Mouse (Mus musculus) heart, embryonic 15.5 days (tissue): ENCODE data around the gene Narfl. TPM values are rescaled to one million over a fixed set of nuclear protein-coding genes. Genes with fewer than 3 reads are reported as not detected.
"Not testable (repeated sequence)": the region's sequence is repeated elsewhere in the genome, so short reads cannot be mapped to it uniquely, and the experiment has no call there.

Experiments used
- ATAC-seq: fragments of 200-750 bp; cut with Nextera tagmentation; replicated peaks from 2 replicates; pipeline ENCODE4 v1.8.0; 2017; ENCODE audit warnings: low read depth, moderate TSS enrichment; ENCODE audit not compliant: insufficient number of reproducible peaks, insufficient read depth, low FRiP score
- H3K27ac ChIP-seq: fragments of 300-500 bp; sonication (generic); 2 replicates; pipeline ENCODE4 v1.5.1; 2015; ENCODE audit warnings: mild to moderate bottlenecking, inconsistent platforms
- H3K27me3 ChIP-seq: fragments of 300-500 bp; sonication (generic); 2 replicates; pipeline ENCODE4 v1.6.1; 2015; ENCODE audit warnings: inconsistent platforms
- H3K36me3 ChIP-seq: fragments of 300-500 bp; sonication (generic); 2 replicates; pipeline ENCODE4 v1.6.1; 2015; ENCODE audit warnings: mild to moderate bottlenecking, inconsistent platforms
- H3K4me1 ChIP-seq: fragments of 300-500 bp; sonication (generic); replicated peaks from 2 replicates; pipeline ENCODE4 v1.6.1; 2015; ENCODE audit warnings: inconsistent platforms
- H3K4me2 ChIP-seq: fragments of 300-500 bp; sonication (generic); 2 replicates; pipeline ENCODE4 v1.6.1; 2015; ENCODE audit warnings: inconsistent platforms, mild to moderate bottlenecking, moderate library complexity
- H3K4me3 ChIP-seq: fragments of 300-500 bp; sonication (generic); 2 replicates; pipeline ENCODE4 v1.5.1; 2015; ENCODE audit warnings: mild to moderate bottlenecking, inconsistent platforms
- H3K9ac ChIP-seq: fragments of 300-500 bp; sonication (generic); 2 replicates; pipeline ENCODE4 v1.6.1; 2015; ENCODE audit warnings: mild to moderate bottlenecking, inconsistent platforms
- H3K9me3 ChIP-seq: fragments of 300-500 bp; sonication (generic); replicated peaks from 2 replicates; pipeline ENCODE4 v1.6.1; 2016; ENCODE audit warnings: inconsistent platforms
- WGBS: fragments of 180-500 bp; shearing (Covaris S2); methylation state at CpG from one replicate; pipeline ENCODE4 v1.1.7; 2015; ENCODE audit warnings: mixed read lengths; 5-methylcytosine and 5-hydroxymethylcytosine counted together
- polyA plus RNA-seq: library from polyadenylated mRNA; unstranded; fragments of >200 nt; fragmentation: Nextera tagmentation; extraction: Ambion mirVana; gene quantifications from 2 replicates; pipeline ENCODE4 v1.2.1, GENCODE M21; 2015

The Narfl gene
- polyA plus RNA-seq, result 31.5 and 32.4 TPM in 2 replicates

DNA sequence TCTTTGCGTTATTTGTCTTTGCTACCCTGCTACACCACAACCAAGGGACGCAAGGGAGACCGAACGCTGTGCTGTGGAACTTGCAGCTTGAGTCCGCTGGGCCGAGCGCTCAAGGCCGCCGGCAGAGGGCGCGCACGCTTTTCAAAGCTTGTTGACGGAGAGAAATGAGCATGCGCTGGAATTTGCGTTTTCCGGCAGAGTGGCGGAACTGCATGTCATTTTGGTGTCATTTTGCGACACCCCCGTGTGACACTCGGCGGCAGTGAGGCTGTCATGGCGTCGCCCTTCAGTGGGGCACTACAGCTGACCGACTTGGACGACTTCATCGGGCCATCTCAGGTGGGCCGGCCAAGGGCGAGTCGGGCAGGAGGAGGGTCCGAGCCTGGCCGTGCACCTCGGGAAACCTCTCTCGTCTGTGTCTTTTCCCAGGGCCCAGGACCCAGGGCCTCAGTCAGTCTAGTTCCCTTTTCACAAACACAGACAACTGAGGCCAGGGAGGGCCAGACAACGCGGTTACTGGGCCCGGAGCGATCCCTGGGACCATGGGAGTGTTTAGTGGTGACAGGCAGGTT lies at the start of gene Narfl:
Narfl (plus strand) TSS at position 228 of the 572 bp plus-strand sequence.
- H3K27ac ChIP-seq, result peak within 1 kb of the TSS; percentile 61
- peaks cover 11% of the 10 kb centered on the region for H3K27me3 ChIP-seq
- H3K36me3 ChIP-seq, result peaks cover 15% of the 10 kb centered on the region
- peak within 1 kb of the TSS; percentile 95 for H3K9ac ChIP-seq
- under 1% methylated on average over 37 of the region's 37 CpGs for WGBS
- H3K4me3 ChIP-seq, result peak within 1 kb of the TSS; percentile 91
- peak within 1 kb of the TSS; percentile 82 for H3K4me2 ChIP-seq
- peaks cover 15% of the 10 kb centered on the region for H3K4me1 ChIP-seq
- H3K9me3 ChIP-seq, result no peaks in the 10 kb centered on the region
- peak; percentile 83 for ATAC-seq

DNA sequence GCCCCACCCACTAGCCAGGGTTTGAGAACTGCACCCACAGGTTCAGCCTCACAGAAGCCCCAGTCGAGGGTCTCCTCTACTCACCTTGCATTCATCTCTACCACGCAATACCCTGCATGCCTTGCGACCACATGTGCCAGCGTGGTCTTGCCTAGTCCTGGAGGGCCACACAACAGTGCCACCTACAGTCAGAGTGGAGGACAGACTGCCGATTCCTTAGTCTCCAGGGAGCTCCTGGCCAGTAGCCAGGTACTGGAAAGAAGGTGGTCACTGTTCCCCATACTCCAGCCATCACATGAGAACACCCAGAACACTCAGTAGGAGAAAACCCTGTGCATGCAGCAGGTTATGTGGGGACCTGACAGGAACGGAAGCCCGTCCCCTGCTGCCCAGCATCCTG lies 49.7 kb upstream of the Narfl start:
- Histone ChIP-seq H3K27me3 (no peaks in the 10 kb centered on the region), H3K27ac (no peak overlapping the region), H3K9me3 (no peaks in the 10 kb centered on the region), H3K4me2 (no peak overlapping the region), H3K9ac (no peak overlapping the region), H3K36me3 (peaks cover 9% of the 10 kb centered on the region; the same call in 1 of the 2 replicates), H3K4me3 (no peak overlapping the region), H3K4me1 (peaks cover 22% of the 10 kb centered on the region)
- no peak for ATAC-seq
- 77% methylated on average over 7 of the region's 7 CpGs for WGBS

DNA sequence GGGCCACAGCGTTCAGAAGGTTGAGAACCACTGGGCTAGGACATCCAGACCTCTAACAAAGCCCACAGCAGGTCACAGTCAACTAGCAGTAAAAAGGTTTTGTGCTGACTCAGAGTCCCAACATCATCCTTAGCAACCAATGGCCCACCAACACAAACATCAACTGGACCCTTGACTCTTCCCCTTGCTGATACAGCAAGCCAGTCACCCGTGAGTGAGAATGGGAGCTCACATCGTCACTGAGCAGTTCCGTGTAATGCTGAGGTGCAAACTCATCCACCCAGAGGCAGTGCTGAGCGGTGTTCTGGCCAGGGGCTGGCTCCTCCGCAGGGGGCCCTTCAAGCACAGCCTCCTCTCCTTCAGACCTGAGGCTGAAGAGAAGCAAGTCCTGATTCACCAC lies 48.3 kb upstream of the Narfl start:
- H3K27ac ChIP-seq, result no peak overlapping the region
- no peak overlapping the region for H3K4me2 ChIP-seq
- WGBS, result 79% methylated on average over 6 of the region's 6 CpGs
- no peak overlapping the region for H3K9ac ChIP-seq
- no peaks in the 10 kb centered on the region for H3K9me3 ChIP-seq
- no peaks in the 10 kb centered on the region for H3K27me3 ChIP-seq
- no peak overlapping the region for H3K4me3 ChIP-seq
- peaks cover 22% of the 10 kb centered on the region for H3K4me1 ChIP-seq
- ATAC-seq, result no peak
- peaks cover 8% of the 10 kb centered on the region; the same call in 1 of the 2 replicates for H3K36me3 ChIP-seq

DNA sequence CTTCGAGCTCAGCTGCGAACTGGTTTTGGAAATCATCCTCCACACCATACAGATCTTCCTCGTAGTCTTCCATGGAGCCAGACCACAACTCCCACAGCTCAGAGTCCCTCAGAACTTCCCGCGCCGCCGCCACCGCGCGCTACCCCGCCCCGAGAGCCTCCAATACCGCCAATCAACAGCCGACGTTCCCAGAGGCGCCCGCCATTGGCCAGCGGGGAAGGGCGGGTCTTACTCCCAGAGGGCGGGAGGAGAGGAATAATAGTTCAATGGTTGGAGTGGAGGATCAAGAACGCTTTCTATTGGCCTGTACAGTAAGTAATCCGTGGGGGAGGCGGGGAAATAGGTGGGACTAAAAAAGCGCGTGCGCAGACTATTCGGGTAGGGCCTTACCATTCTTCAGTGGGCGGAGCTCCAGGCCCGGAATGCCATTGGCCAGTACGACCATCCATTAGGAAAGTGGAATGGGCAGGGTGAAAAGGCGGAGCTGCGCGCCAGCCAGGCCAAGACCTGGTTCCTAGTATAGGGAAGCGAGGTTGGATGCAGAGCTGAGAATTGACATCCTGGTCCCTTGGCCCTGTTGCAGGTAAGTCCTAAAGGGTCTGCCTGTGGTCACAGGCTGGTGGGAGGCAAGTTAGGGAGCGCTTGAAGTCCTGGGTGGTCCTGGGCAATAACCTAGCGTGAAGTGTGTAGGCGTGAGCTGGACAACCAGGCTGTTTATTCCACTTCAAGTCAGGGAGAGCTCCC lies 46.1 kb upstream of the Narfl start, which contains the start of the genes Chtf18 and Rpusd1:
Chtf18 (minus strand) TSS at position 155 of the 744 bp plus-strand sequence.
Rpusd1 (plus strand) TSS at position 406 of the 744 bp plus-strand sequence.
- Histone ChIP-seq H3K36me3 (no peaks in the 10 kb centered on the region; the same call in 1 of the 2 replicates), H3K4me3 (peak within 1 kb of the TSS; percentile 63), H3K4me2 (peak within 1 kb of the TSS; percentile 97), H3K4me1 (peaks cover 22% of the 10 kb centered on the region), H3K9me3 (no peaks in the 10 kb centered on the region), H3K27ac (no peak within 1 kb of the TSS), H3K27me3 (no peaks in the 10 kb centered on the region), H3K9ac (peak within 1 kb of the TSS; percentile 77)
- peak; percentile 99 for ATAC-seq
- WGBS, result under 1% methylated on average over 37 of the region's 37 CpGs

DNA sequence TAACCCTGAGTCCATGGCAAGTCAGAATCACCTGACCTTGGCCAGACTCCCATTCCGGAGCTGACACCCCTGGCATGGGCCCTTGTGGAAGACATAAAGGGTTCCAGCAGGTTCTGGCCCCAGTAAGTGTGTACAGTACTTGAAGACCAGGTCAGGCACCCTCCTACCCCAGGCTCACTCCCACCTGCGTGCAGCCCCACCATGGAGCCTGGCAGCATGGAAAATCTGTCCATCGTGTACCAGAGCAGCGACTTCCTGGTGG lies 45.6 kb upstream of the Narfl start:
- no peak for ATAC-seq
- H3K27ac ChIP-seq, result no peak overlapping the region

DNA sequence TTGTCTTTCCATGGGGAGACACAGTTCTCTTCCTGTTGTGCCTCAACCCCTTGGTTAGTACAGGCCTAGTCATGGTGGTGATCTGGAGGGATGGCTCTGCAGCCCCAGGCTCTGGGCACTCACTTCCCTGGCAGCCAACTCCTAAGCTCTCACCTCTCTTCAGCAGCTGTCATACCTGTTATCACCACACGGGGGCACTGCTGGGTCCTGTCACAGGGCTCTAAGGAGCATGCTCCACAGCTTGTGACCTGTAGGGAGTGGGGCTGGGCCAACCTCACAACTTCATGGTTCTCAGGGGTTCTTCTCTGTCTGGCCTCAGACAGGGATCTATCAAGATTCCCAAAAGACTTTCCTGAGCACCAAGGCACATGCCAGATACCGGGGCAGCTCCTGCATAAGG lies 41.5 kb upstream of the Narfl start:
- H3K9me3 ChIP-seq, result no peaks in the 10 kb centered on the region
- H3K4me3 ChIP-seq, result no peak overlapping the region
- H3K4me1 ChIP-seq, result peaks cover 10% of the 10 kb centered on the region
- H3K36me3 ChIP-seq, result no peaks in the 10 kb centered on the region
- no peak for ATAC-seq
- no peak overlapping the region for H3K9ac ChIP-seq
- H3K27ac ChIP-seq, result no peak overlapping the region
- no peak overlapping the region for H3K4me2 ChIP-seq
- 17% methylated on average over 2 of the region's 2 CpGs for WGBS
- H3K27me3 ChIP-seq, result no peaks in the 10 kb centered on the region

More for the DNA sequence above, 45.6 kb upstream of the Narfl start:
- H3K27me3 ChIP-seq, result no peaks in the 10 kb centered on the region
- peak overlapping the region; percentile 63 for H3K4me3 ChIP-seq
- H3K36me3 ChIP-seq, result no peaks in the 10 kb centered on the region; the same call in 1 of the 2 replicates
- H3K9me3 ChIP-seq, result no peaks in the 10 kb centered on the region
- WGBS, result 17% methylated on average over 4 of the region's 4 CpGs
- peak overlapping the region; percentile 77 for H3K9ac ChIP-seq
- H3K4me2 ChIP-seq, result peak overlapping the region; percentile 85
- peaks cover 22% of the 10 kb centered on the region for H3K4me1 ChIP-seq

DNA sequence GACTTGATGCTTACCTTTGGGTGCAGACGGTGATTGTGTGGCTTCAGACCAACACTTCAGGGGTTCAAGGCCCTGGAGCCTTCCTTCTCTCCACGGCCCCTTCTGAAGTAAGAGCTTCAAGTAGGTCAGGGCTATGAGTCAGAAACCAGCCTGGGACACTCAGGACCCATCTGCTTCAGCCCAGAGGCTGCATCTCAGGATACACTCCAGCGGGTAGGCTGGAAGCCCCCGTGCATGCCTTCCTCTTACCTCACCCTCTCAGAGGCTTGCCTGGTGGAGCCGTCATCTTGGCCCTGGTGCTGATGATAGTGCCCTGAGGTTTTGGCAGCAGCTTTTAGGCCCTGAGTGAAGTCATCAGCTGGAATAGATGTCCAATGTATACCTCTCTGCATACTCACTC lies 38.3 kb upstream of the Narfl start:
- no peaks in the 10 kb centered on the region for H3K27me3 ChIP-seq
- H3K4me1 ChIP-seq, result no peaks in the 10 kb centered on the region
- no peak overlapping the region for H3K9ac ChIP-seq
- H3K36me3 ChIP-seq, result no peaks in the 10 kb centered on the region
- 72% methylated on average over 5 of the region's 5 CpGs for WGBS
- no peaks in the 10 kb centered on the region for H3K9me3 ChIP-seq
- no peak overlapping the region for H3K27ac ChIP-seq
- no peak overlapping the region for H3K4me2 ChIP-seq
- ATAC-seq, result no peak
- H3K4me3 ChIP-seq, result no peak overlapping the region

DNA sequence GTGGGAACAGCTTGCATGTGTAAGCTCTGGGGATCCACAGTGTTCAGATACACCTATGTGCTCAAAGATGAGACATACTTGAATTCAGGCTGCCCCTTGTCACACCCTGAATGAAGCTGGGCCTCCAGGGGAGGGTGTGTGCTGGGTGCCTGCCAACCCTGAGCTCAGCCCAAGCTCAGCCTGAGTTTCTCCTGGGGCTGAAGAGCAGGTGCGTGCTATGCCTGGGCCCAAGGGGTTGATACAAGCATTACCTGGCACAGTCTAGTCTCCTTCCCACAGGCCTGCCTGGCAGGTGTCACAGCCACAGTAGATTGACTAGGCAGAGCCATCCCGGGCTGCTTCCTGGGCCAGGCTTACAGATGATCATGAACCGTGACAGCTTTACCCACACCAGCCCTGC lies 37.8 kb upstream of the Narfl start, which contains the start of gene Mslnl:
Mslnl (plus strand) TSS at position 298 of the 400 bp plus-strand sequence.
- Histone ChIP-seq H3K27me3 (no peaks in the 10 kb centered on the region), H3K36me3 (no peaks in the 10 kb centered on the region), H3K4me1 (no peaks in the 10 kb centered on the region), H3K27ac (no peak within 1 kb of the TSS), H3K9me3 (no peaks in the 10 kb centered on the region), H3K4me2 (no peak within 1 kb of the TSS), H3K9ac (no peak within 1 kb of the TSS), H3K4me3 (no peak within 1 kb of the TSS)
- no peak for ATAC-seq
- WGBS, result 79% methylated on average over 3 of the region's 3 CpGs

DNA sequence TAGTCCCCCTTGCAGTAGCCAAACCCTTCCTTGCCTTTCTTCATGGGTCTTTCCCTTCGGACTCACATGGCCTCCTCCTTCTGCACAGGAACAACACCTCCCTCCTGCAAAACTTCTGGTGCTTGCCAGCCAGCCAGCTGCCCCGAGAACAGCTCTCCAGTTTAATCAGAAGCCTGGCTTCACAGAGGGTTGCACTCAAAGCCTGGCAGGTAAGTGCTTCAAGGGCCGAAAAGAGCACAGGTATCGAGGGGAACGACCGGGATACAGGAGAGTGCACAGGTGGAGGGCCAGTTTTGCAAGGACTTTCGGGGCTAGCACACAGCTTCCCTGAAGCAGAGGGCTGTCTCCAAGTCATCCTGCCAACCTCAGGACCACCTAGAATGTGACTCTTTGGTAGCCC lies 34.7 kb upstream of the Narfl start:
- no peak for ATAC-seq
- Histone ChIP-seq H3K27ac (no peak overlapping the region), H3K4me2 (no peak overlapping the region), H3K4me3 (no peak overlapping the region), H3K9me3 (no peaks in the 10 kb centered on the region), H3K36me3 (no peaks in the 10 kb centered on the region), H3K9ac (no peak overlapping the region), H3K27me3 (no peaks in the 10 kb centered on the region; the same call in 1 of the 2 replicates), H3K4me1 (no peaks in the 10 kb centered on the region)
- 72% methylated on average over 7 of the region's 7 CpGs for WGBS

DNA sequence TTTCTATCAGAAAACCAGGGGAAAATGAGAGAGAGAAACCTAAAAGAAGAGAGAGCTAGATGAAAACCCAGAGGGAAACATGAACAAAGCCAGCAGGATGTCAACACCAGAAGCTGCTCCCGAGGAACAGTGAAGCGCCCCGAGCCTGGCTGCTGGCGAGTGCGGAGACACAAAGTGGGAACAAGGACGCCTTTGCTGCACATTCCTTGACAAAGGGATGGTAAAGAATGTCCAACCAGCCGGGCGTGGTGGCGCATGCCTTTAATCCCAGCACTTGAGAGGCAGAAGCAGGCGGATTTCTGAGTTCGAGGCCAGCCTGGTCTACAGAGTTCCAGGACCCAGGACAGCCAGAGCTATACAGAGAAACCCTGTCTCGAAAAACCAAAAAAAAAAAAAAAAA lies 32.1 kb upstream of the Narfl start:
- not testable (repeated sequence) for H3K4me1 ChIP-seq, H3K27me3 ChIP-seq, H3K36me3 ChIP-seq, ATAC-seq, H3K4me3 ChIP-seq, H3K27ac ChIP-seq, H3K9me3 ChIP-seq, H3K9ac ChIP-seq, H3K4me2 ChIP-seq
- WGBS, result 66% methylated on average over 12 of the region's 12 CpGs

DNA sequence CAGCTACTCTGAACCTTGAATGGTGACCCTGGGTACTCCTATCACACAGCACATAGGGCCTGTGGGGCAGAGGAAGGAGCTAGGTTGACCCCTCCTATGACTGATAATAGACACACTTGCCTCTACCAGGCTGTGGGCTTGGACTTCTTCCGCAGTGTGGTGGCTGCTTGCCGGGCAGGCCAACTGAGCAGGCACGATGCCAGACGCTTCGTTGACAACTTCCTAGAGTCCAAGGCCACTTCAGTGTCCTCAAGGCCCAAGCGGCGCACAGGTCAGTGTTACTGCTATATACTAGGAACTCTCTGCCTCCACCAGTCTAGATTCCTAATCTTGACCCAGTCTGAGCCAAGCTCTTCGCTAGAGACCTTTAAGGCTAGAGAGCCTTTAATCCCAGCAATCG lies 29.7 kb upstream of the Narfl start:
- Histone ChIP-seq H3K4me2 (no peak overlapping the region), H3K27ac (no peak overlapping the region), H3K27me3 (peaks cover 5% of the 10 kb centered on the region), H3K9ac (no peak overlapping the region), H3K4me3 (no peak overlapping the region), H3K36me3 (no peaks in the 10 kb centered on the region), H3K4me1 (no peaks in the 10 kb centered on the region), H3K9me3 (no peaks in the 10 kb centered on the region)
- ATAC-seq, result no peak
- WGBS, result 88% methylated on average over 9 of the region's 9 CpGs

DNA sequence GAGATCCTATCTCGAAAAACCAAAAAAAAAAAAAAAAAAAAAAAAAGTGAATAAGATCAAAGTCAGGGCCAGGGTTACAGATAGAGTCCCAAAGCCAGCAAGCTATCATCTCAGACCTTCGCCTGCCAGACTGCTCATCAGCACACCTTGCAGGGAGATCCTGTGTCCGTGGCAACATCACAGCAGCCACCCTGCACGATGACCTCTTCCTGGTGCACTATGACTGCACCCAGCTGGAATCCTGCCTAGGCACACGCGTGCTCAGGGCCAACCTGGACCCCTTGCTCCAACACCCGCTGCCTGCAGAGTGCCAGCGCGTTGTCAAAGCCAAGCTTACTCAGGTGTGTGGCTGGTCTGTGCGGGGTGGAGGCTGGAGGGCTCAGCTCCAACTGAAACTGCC lies 29.3 kb upstream of the Narfl start:
- no peaks in the 10 kb centered on the region for H3K4me1 ChIP-seq
- no peaks in the 10 kb centered on the region for H3K36me3 ChIP-seq
- no peak overlapping the region for H3K4me3 ChIP-seq
- H3K27ac ChIP-seq, result no peak overlapping the region
- H3K9me3 ChIP-seq, result no peaks in the 10 kb centered on the region
- H3K27me3 ChIP-seq, result peaks cover 5% of the 10 kb centered on the region
- ATAC-seq, result no peak
- H3K9ac ChIP-seq, result no peak overlapping the region
- 69% methylated on average over 10 of the region's 10 CpGs for WGBS
- no peak overlapping the region for H3K4me2 ChIP-seq
